Mouse (Mus musculus) embryonic facial prominence, embryonic 13.5 days (tissue): ENCODE measurements around the gene Trim71. TPM values are rescaled to one million over a fixed set of nuclear protein-coding genes. Genes with fewer than 3 reads are reported as not detected.

Experiments used
- ATAC-seq: fragments of 200-750 bp; cut with Nextera tagmentation; 2 replicates; pipeline ENCODE4 v1.8.0; 2017; ENCODE audit warnings: low read depth; ENCODE audit not compliant: insufficient number of reproducible peaks, insufficient read depth, low FRiP score, low TSS enrichment
- H3K27ac ChIP-seq: fragments of 300-500 bp; sonication (generic); 2 replicates; pipeline ENCODE4 v1.5.1; 2015; ENCODE audit warnings: moderate library complexity, mild to moderate bottlenecking, inconsistent platforms
- H3K27me3 ChIP-seq: fragments of 300-500 bp; sonication (generic); 2 replicates; pipeline ENCODE4 v1.6.1; 2015; ENCODE audit warnings: mild to moderate bottlenecking, inconsistent platforms
- H3K36me3 ChIP-seq: fragments of 300-500 bp; sonication (generic); 2 replicates; pipeline ENCODE4 v1.6.1; 2015; ENCODE audit warnings: mild to moderate bottlenecking, inconsistent platforms
- H3K4me1 ChIP-seq: fragments of 300-500 bp; sonication (generic); 2 replicates; pipeline ENCODE4 v1.6.1; 2015; ENCODE audit warnings: inconsistent platforms
- H3K4me2 ChIP-seq: fragments of 300-500 bp; sonication (generic); 2 replicates; pipeline ENCODE4 v1.6.1; 2015; ENCODE audit warnings: moderate library complexity, mild to moderate bottlenecking, inconsistent platforms
- H3K4me3 ChIP-seq: fragments of 300-500 bp; sonication (generic); 2 replicates; pipeline ENCODE4 v1.5.1; 2015; ENCODE audit warnings: mild to moderate bottlenecking, inconsistent platforms
- H3K9ac ChIP-seq: fragments of 300-500 bp; sonication (generic); 2 replicates; pipeline ENCODE4 v1.6.1; 2015; ENCODE audit warnings: mild to moderate bottlenecking, inconsistent platforms
- H3K9me3 ChIP-seq: fragments of 300-500 bp; sonication (generic); 2 replicates; pipeline ENCODE4 v1.6.1; 2016; ENCODE audit warnings: inconsistent platforms
- WGBS: fragments of 180-500 bp; shearing (Covaris S2); methylation state at CpG from one replicate; pipeline ENCODE4 v1.1.7; 2015; ENCODE audit warnings: mixed read lengths; 5-methylcytosine and 5-hydroxymethylcytosine counted together
- polyA plus RNA-seq: library from polyadenylated mRNA; unstranded; fragments of >200 nt; fragmentation: Nextera tagmentation; extraction: Ambion mirVana; gene quantifications from 2 replicates; pipeline ENCODE4 v1.2.1, GENCODE M21; 2015

Gene Trim71
- 0.39 and 0.46 TPM in 2 replicates for polyA plus RNA-seq

DNA sequence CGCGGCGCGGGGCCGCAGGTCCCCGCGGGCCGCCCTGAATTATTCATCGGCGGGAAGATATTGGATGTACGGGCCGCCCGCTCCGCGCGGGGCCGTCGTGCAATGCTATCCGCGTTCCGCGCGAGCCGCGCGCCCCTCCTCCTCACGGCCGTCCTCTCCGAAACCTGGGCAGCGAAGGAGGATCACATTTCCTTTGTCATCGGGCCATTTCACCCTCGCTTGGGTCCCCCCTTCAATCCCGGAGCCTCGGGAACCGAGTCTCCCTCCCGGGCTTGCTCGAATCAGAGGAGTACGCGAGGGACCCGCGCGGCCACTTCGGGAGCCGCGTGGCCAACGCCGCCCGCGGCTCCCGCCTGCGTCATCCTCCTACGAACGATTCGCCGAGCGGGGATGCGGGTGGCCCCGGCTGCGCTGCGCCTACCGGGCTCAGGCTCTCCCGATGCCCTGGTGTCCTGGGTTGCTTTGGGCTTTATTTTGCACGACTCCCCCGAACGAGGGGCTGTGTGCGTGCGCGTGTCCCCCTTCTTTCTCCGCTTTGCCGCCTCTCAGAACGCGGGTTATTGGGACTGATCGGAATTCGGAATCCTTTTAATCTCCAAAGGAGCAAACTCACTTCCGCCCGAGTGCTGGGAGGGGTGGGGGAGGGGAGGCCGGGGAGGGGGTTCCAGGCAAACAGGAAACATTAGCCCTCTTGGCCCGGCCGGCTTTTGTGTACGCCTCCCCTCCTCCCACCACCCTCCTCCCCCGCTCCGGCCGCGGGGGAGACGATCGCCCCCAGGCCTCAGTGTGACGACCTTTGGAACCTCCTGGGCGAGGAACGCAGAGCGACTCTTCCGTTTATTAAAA is at the start of gene Trim71:
Trim71 (minus strand) TSS at position 609 of the 846 bp plus-strand sequence.
- peaks cover 42% of the 10 kb centered on the region for H3K27me3 ChIP-seq
- 0 out of 2 replicates have a peak, but pooled peaks have one; percentile 20 for ATAC-seq
- H3K9ac ChIP-seq = peak within 1 kb of the TSS; percentile 73
- H3K9me3 ChIP-seq = no peaks in the 10 kb centered on the region
- peak within 1 kb of the TSS; percentile 33; the same call in 1 of the 2 replicates for H3K27ac ChIP-seq
- no peaks in the 10 kb centered on the region for H3K36me3 ChIP-seq
- peaks cover 39% of the 10 kb centered on the region for H3K4me1 ChIP-seq
- under 1% methylated on average over 90 of the region's 91 CpGs for WGBS
- peak within 1 kb of the TSS; percentile 64 for H3K4me3 ChIP-seq
- peak within 1 kb of the TSS; percentile 95 for H3K4me2 ChIP-seq

DNA sequence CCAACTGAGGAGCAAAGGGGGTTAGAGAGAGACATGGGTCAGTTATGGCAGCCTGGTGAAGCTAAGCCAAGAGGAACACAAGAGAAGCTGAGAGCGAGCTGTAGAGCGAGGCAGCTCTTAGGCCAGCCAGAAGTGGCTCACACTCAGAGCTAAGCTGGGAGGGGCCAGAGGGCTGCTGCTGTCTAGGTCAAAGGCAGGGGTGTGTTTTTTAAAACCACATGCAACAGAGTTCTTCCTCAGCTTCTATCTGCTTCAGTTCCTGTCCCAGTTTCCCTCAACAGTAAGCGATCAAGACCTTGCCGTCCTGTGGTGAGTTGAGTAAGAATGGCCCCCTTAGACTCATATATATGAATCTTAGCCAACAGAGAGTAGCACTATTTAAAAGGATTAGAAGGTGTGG is 48.9 kb upstream of the Trim71 start:
- Histone ChIP-seq H3K4me1 (no peaks in the 10 kb centered on the region), H3K9ac (no peak overlapping the region), H3K9me3 (no peaks in the 10 kb centered on the region), H3K4me2 (no peak overlapping the region), H3K36me3 (peaks cover 81% of the 10 kb centered on the region), H3K4me3 (no peak overlapping the region), H3K27ac (no peak overlapping the region), H3K27me3 (no peaks in the 10 kb centered on the region)
- ATAC-seq = no peak
- 93% methylated on average over 4 of the region's 4 CpGs for WGBS

GRCm38 (mm10) chr9:114612566-114612965 is 48.4 kb upstream of the Trim71 start:
- WGBS = 91% methylated on average over 4 of the region's 4 CpGs
- no peak overlapping the region for H3K4me3 ChIP-seq
- H3K27ac ChIP-seq = no peak overlapping the region
- H3K27me3 ChIP-seq = no peaks in the 10 kb centered on the region
- no peak overlapping the region for H3K9ac ChIP-seq
- H3K4me2 ChIP-seq = no peak overlapping the region
- no peak for ATAC-seq
- peaks cover 81% of the 10 kb centered on the region for H3K36me3 ChIP-seq
- no peaks in the 10 kb centered on the region for H3K9me3 ChIP-seq
- H3K4me1 ChIP-seq = no peaks in the 10 kb centered on the region

GRCm38 (mm10) chr9:114610266-114610665 is 46.1 kb upstream of the Trim71 start:
- no peak for ATAC-seq

DNA sequence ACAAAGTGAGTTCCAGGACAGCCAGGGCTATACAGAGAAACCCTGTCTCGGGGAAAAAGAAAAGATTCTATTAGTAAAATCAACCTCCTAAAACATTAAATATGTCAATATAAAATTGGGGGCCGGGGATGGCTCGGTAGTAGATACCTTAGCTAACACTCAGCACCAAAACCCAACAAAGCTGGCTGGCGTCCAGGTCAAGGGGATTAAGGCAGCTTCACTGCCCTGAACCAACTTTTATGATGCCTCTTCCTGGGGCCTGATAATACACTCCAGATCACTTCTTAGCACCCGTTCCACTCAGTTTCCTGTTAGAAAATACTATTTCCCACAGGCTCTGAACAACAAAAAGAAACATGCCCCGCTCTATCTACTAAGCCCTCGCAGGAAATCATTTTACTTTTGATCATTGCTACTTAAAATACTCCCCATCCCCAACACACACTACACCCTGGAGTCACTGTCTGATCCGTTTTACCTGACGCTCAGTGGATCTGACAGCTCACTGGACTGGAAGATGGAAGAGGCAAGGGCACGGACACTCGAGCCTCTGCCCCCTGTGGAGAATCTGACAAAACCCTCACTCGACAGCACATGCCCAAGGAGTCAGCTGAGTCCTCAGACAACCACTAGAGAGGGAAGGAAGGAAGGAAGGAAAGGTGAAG is 39.8 kb upstream of the Trim71 start:
- no peaks in the 10 kb centered on the region for H3K9me3 ChIP-seq
- no peak for ATAC-seq
- H3K4me2 ChIP-seq = no peak overlapping the region
- 66% methylated on average over 12 of the region's 12 CpGs for WGBS
- H3K36me3 ChIP-seq = peaks cover 70% of the 10 kb centered on the region
- H3K27ac ChIP-seq = no peak overlapping the region
- H3K27me3 ChIP-seq = no peaks in the 10 kb centered on the region
- no peak overlapping the region for H3K4me3 ChIP-seq
- no peaks in the 10 kb centered on the region for H3K4me1 ChIP-seq
- no peak overlapping the region for H3K9ac ChIP-seq

More at GRCm38 (mm10) chr9:114610266-114610665, 46.1 kb upstream of the Trim71 start:
- H3K4me1 ChIP-seq = no peaks in the 10 kb centered on the region
- H3K27me3 ChIP-seq = no peaks in the 10 kb centered on the region
- no peak overlapping the region for H3K9ac ChIP-seq
- no peak overlapping the region for H3K4me2 ChIP-seq
- no peak overlapping the region for H3K27ac ChIP-seq
- 96% methylated on average over 3 of the region's 3 CpGs for WGBS
- H3K4me3 ChIP-seq = no peak overlapping the region
- peaks cover 86% of the 10 kb centered on the region for H3K36me3 ChIP-seq
- H3K9me3 ChIP-seq = no peaks in the 10 kb centered on the region

GRCm38 (mm10) chr9:114601096-114601495 is 36.9 kb upstream of the Trim71 start:
- 74% methylated on average over 1 of the region's 1 CpGs for WGBS
- Histone ChIP-seq H3K4me3 (no peak overlapping the region), H3K27ac (no peak overlapping the region)

GRCm38 (mm10) chr9:114585017-114585345 is 20.8 kb upstream of the Trim71 start:
- Histone ChIP-seq H3K9me3 (no peaks in the 10 kb centered on the region), H3K9ac (0 out of 2 replicates have a peak overlapping the region, but pooled peaks have one; percentile 67), H3K27ac (0 out of 2 replicates have a peak overlapping the region, but pooled peaks have one; percentile 58), H3K4me1 (peaks cover 13% of the 10 kb centered on the region), H3K36me3 (peaks cover 44% of the 10 kb centered on the region), H3K4me3 (no peak overlapping the region), H3K4me2 (peak overlapping the region; percentile 77), H3K27me3 (no peaks in the 10 kb centered on the region)
- no peak for ATAC-seq
- 42% methylated on average over 5 of the region's 5 CpGs for WGBS

More at GRCm38 (mm10) chr9:114601096-114601495, 36.9 kb upstream of the Trim71 start:
- H3K4me1 ChIP-seq = no peaks in the 10 kb centered on the region
- H3K9ac ChIP-seq = no peak overlapping the region
- no peak for ATAC-seq
- peaks cover 72% of the 10 kb centered on the region for H3K36me3 ChIP-seq
- no peaks in the 10 kb centered on the region for H3K9me3 ChIP-seq
- no peaks in the 10 kb centered on the region for H3K27me3 ChIP-seq
- H3K4me2 ChIP-seq = no peak overlapping the region

- H3K4me1 ChIP-seq = peaks cover 13% of the 10 kb centered on the region
- ATAC-seq = peak; percentile 56; the same call in 1 of the 2 replicates
- H3K4me3 ChIP-seq = peak overlapping the region; percentile 45
- H3K36me3 ChIP-seq = peaks cover 39% of the 10 kb centered on the region
- H3K4me2 ChIP-seq = peak overlapping the region; percentile 77
- H3K9me3 ChIP-seq = no peaks in the 10 kb centered on the region
- peak overlapping the region; percentile 58 for H3K27ac ChIP-seq
- peak overlapping the region; percentile 67 for H3K9ac ChIP-seq
- WGBS = 5% methylated on average over 31 of the region's 31 CpGs
- no peaks in the 10 kb centered on the region for H3K27me3 ChIP-seq
These were observed 20.2 kb upstream of the Trim71 start for GRCm38 (mm10) chr9:114584183-114585016.

- Histone ChIP-seq H3K9me3 (no peaks in the 10 kb centered on the region), H3K27ac (peak overlapping the region; percentile 58; the same call in 1 of the 2 replicates), H3K4me1 (peaks cover 13% of the 10 kb centered on the region), H3K4me2 (peak overlapping the region; percentile 77), H3K4me3 (peak overlapping the region; percentile 45), H3K36me3 (peaks cover 33% of the 10 kb centered on the region), H3K27me3 (no peaks in the 10 kb centered on the region), H3K9ac (peak overlapping the region; percentile 67)
- 2% methylated on average over 23 of the region's 23 CpGs for WGBS
- ATAC-seq = 0 out of 2 replicates have a peak, but pooled peaks have one; percentile 48
These were observed 19.6 kb upstream of the Trim71 start for GRCm38 (mm10) chr9:114583812-114584182.

GRCm38 (mm10) chr9:114578646-114579045 is 14.5 kb upstream of the Trim71 start:
- Histone ChIP-seq H3K9me3 (no peaks in the 10 kb centered on the region), H3K4me3 (no peak overlapping the region), H3K36me3 (no peaks in the 10 kb centered on the region), H3K4me2 (no peak overlapping the region), H3K4me1 (no peaks in the 10 kb centered on the region), H3K9ac (no peak overlapping the region), H3K27me3 (no peaks in the 10 kb centered on the region), H3K27ac (no peak overlapping the region)
- ATAC-seq = no peak
- 80% methylated on average over 11 of the region's 11 CpGs for WGBS

DNA sequence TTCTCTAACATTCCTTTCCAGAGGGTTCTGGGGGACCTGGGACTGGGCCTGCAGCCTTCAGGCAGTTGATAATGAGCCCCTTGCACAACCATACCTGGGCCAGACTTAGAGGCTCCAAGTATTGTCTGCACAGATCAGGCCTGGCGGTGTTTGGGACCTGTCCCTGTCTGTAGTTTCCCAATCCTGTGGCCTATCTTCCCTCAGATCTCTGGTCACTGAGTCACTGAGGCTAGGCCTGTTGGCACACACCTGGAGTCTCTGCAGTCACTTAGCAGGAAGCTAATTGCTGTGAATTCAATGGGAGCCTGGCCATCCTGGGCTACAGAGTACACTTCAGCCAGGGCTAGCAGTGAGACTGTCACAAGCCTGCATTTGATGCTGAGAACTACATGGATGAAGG is 11.8 kb upstream of the Trim71 start:
- no peak overlapping the region for H3K4me3 ChIP-seq
- no peaks in the 10 kb centered on the region for H3K36me3 ChIP-seq
- no peak overlapping the region for H3K9ac ChIP-seq
- H3K27ac ChIP-seq = no peak overlapping the region
- ATAC-seq = no peak
- H3K9me3 ChIP-seq = no peaks in the 10 kb centered on the region
- H3K4me1 ChIP-seq = no peaks in the 10 kb centered on the region
- H3K27me3 ChIP-seq = no peaks in the 10 kb centered on the region
- no peak overlapping the region for H3K4me2 ChIP-seq
- WGBS = 68% methylated on average over 1 of the region's 1 CpGs
